Mouse (Mus musculus) heart, adult 2 months (tissue): Measurements from ENCODE around the gene Brk1.

ENCODE experiments used
- CTCF ChIP-seq: fragments of 200-600 bp; IDR thresholded peaks from 2 replicates; pipeline ENCODE4 v1.8.1; 2022; ENCODE audit warnings: antibody characterized with exemption, mild to moderate bottlenecking, moderate library complexity
- EP300 ChIP-seq: fragments of 200-500 bp; IDR thresholded peaks from 2 replicates; pipeline ENCODE4 v1.6.1; 2011; ENCODE audit warnings: low read depth, low read length, control low read depth; ENCODE audit not compliant: insufficient read depth

DNA sequence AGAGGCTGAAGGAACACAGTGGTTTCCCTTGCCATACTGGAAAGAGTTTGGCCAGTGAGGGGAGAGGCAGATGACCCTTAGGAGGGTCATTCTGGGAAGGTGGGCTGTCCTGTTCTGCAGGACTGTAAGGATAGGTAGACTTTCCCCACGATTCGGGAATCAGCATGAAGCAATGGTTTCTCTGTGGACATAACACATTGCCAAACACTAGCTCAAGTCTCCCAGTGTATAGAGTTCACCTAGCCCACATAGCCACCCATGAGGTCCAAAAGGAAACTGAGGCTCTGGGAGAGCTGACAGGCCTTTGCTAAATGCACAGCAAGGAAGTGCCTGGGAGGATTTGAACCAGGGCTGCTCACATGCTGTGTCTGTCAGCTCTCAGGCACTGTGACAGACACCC lies 39.4 kb downstream of the Brk1 start:
- TF ChIP-seq EP300 (no peak), CTCF (no peak)
